15 mouse cellular contexts compared by ENCODE assay signal in genomic region chr9:30590661-30591179, GRCm38 (mm10).
DNase-seq lines count a peak whose midpoint lies in the region; TF ChIP-seq lines count a peak whose summit lies in the region.
"Had no signal": no experiment of that assay in that cellular context is flagged by ENCODE, and none has a peak within 500 bp of the region (broad histone marks: within the 10 kb centered on the region; RNA-seq: fewer than 3 reads in every experiment).

No protein-coding gene starts in this region.

- intact Hi-C loops in heart, postnatal 25 days (cut with DNase I) = no loop called here
- intact Hi-C loops in left cerebral cortex, adult 2 months (cut with DNase I) = loop anchor here (2.0 kb wide), 1 partner anchor 56 kb away; no protein-coding TSS in a partner anchor

- peak; percentile 8 to 31 for DNase-seq in cerebellum, postnatal 25 days
- DNase-seq in cerebellum, postnatal 4 days (ENCODE audit: low spot score in 2 of 2) = no peak
- peak; percentile 35 for DNase-seq in heart, postnatal 25 days (ENCODE audit: low spot score)
- DNase-seq in heart, postnatal 4 days = no peak
- DNase-seq in left cerebral cortex, adult 2 months (ENCODE audit: extremely low spot score in 1 of 2, low spot score in 2 of 2) = peak in 1 of 2 experiments; percentile 22
- peak; percentile 18 for DNase-seq in right cerebral cortex, postnatal 25 days
- no peak for DNase-seq in ovary, postnatal 36 days (ENCODE audit: low spot score)
- DNase-seq in kidney, postnatal 25 days = no peak
- DNase-seq: cerebellum, adult 2 months; liver; lung, postnatal 14 days had no signal

- H3K27ac ChIP-seq in left cerebral cortex, adult 2 months = peak overlapping the region; percentile 26; the same call in 1 of the 2 replicates
- H3K27ac ChIP-seq: embryonic facial prominence, embryonic 12.5 days; hindbrain, embryonic 10.5 days; kidney, postnatal 0 days; stomach, postnatal 0 days had no signal

- H3K4me3 ChIP-seq in left cerebral cortex, adult 2 months = no peak overlapping the region
- H3K4me3 ChIP-seq: embryonic facial prominence, embryonic 12.5 days; hindbrain, embryonic 10.5 days had no signal

- TF ChIP-seq CTCF in left cerebral cortex, adult 2 months (IDR thresholded peaks at IDR 0.05) = no peak

Comparison
In these comparisons a context has a peak if more than half of its experiments do, and no peak if none do; other contexts are left out.
1. DNase-seq: peak in cerebellum, postnatal 25 days (2 of 2), heart, postnatal 25 days (single experiment) and right cerebral cortex, postnatal 25 days (single experiment); none in cerebellum, postnatal 4 days (0 of 2), heart, postnatal 4 days (single experiment), ovary, postnatal 36 days (single experiment) and kidney, postnatal 25 days (0 of 2).